Mouse (Mus musculus): ENCODE results near the gene Nfib. TPM values are rescaled to one million over a fixed set of nuclear protein-coding genes. Genes with fewer than 3 reads are reported as not detected.
A peak's percentile ranks its signal among the peaks of the same experiment; 100 is the strongest.

Gene Nfib
- total and polyA plus RNA-seq, 2 experiments = 16.4 to 50.0 TPM

DNA sequence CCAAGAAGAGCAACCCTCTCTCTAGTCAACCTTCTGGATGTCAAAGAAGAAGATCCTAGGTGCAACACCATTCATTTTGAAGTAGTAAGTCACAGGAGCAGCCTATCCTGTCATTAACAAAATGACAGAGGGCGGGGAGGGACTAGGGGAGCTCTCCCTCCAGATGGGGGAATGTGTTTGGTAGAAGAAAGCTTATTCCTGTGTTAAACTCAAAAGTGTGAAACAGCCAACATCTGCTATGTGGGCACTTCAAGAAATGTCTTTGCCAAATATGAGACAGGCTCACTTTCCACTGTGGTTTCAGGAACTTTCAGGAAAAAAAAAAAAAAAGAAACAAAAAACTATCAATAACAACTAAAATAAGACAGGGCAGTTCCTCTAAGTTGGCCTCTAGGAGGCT lies 411.5 kb downstream of the Nfib start:
- H3K79me2 ChIP-seq (ENCODE audit: control insufficient read depth, insufficient read depth, low read length) = no peaks in the 10 kb centered on the region
- 94% methylated on average over 1 of the region's 1 CpGs for WGBS
- no peak overlapping the region for H3K4me3 ChIP-seq (ENCODE audit: insufficient read depth, low read depth, low read length)
- H3K36me3 ChIP-seq (ENCODE audit: control insufficient read depth, insufficient read depth, low read length) = peaks cover 19% of the 10 kb centered on the region; the same call in 1 of the 2 replicates
- no peak overlapping the region for H3K27ac ChIP-seq (replicated peaks; ENCODE audit: insufficient read depth, low read depth, low read length)
- H3K9ac ChIP-seq (ENCODE audit: low read depth, low read length) = no peak overlapping the region
- peaks cover 3% of the 10 kb centered on the region for H3K4me1 ChIP-seq (ENCODE audit: control insufficient read depth, insufficient read depth, low read length)
- no peak for DNase-seq (ENCODE audit: extremely low read depth, low read depth, low spot score)
- TF ChIP-seq POLR2A (IDR thresholded peaks at IDR 0.05; ENCODE audit: extremely low read depth, insufficient read depth, low read length) = no peak
- TF ChIP-seq CTCF (IDR thresholded peaks at IDR 0.05; ENCODE audit: low read depth, low read length) = no peak
- no peaks in the 10 kb centered on the region for H3K27me3 ChIP-seq (ENCODE audit: control insufficient read depth, insufficient read depth, low read length)

DNA sequence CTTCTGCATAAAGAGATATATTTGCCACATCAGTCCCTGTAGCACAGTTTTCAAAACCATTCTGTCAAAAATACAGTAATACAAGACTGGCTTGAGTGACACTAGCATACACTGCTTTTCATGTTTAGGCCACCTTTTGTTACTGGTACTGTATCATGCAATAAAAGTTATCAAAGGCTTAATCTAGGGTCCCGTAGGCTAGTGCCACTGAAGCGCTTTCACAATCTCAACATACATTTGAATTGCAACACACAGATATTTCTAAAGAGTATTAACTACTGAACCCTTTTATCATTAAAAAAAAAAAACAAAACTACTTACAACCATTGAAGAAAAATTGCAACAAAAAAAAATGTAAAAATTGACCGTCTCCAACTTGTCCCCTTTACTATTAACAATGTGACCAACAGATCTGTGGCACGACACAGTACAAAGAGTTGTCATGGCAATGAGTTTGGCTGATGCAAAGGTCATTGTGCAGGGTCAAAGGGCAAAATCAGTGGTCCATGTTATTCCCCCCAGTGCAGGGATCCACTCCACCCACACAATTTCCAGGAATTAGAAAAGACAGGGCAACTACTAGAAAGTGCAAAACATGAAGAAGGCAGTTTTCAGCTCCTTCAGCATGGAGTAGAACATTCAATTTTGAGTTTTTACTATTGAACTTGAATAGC lies 414.2 kb downstream of the Nfib start:
- Histone ChIP-seq H3K36me3 (ENCODE audit: control insufficient read depth, insufficient read depth, low read length) (peaks cover 16% of the 10 kb centered on the region; the same call in 1 of the 2 replicates), H3K4me3 (ENCODE audit: insufficient read depth, low read depth, low read length) (no peak overlapping the region), H3K27ac (replicated peaks; ENCODE audit: insufficient read depth, low read depth, low read length) (no peak overlapping the region), H3K4me1 (ENCODE audit: control insufficient read depth, insufficient read depth, low read length) (peaks cover 3% of the 10 kb centered on the region), H3K27me3 (ENCODE audit: control insufficient read depth, insufficient read depth, low read length) (no peaks in the 10 kb centered on the region), H3K79me2 (ENCODE audit: control insufficient read depth, insufficient read depth, low read length) (no peaks in the 10 kb centered on the region), H3K9ac (ENCODE audit: low read depth, low read length) (no peak overlapping the region)
- DNase-seq (ENCODE audit: extremely low read depth, low read depth, low spot score) = peak; percentile 53
- TF ChIP-seq CTCF (IDR thresholded peaks at IDR 0.05; ENCODE audit: low read depth, low read length) = no peak
- no peak for TF ChIP-seq POLR2A (IDR thresholded peaks at IDR 0.05; ENCODE audit: extremely low read depth, insufficient read depth, low read length)
- WGBS = 38% methylated on average over 4 of the region's 4 CpGs

DNA sequence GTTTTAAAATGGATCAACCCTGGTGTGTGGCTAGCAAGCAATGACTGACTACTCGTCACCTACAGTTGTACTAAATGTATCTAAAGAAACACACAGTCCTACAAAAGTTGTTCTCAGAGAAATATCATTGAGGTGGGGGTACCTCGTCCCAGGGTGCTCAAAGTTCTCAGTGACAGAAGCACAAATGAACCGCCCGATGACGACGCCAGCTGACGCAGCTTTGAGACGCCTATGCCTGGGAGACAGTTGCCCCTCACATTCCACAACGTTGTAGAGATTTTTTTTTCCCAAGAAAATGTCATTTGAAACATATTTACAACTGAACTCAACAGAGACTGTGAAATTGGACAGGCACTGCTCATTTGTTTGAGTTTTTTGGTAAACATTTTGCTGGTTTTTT lies 414.9 kb downstream of the Nfib start:
- WGBS = 92% methylated on average over 9 of the region's 9 CpGs
- H3K27ac ChIP-seq (replicated peaks; ENCODE audit: insufficient read depth, low read depth, low read length) = no peak overlapping the region
- no peak overlapping the region for H3K4me3 ChIP-seq (ENCODE audit: insufficient read depth, low read depth, low read length)
- no peak for DNase-seq (ENCODE audit: extremely low read depth, low read depth, low spot score)
- H3K27me3 ChIP-seq (ENCODE audit: control insufficient read depth, insufficient read depth, low read length) = no peaks in the 10 kb centered on the region
- TF ChIP-seq CTCF (IDR thresholded peaks at IDR 0.05; ENCODE audit: low read depth, low read length) = no peak
- no peak for TF ChIP-seq POLR2A (IDR thresholded peaks at IDR 0.05; ENCODE audit: extremely low read depth, insufficient read depth, low read length)
- H3K9ac ChIP-seq (ENCODE audit: low read depth, low read length) = no peak overlapping the region
- peaks cover 13% of the 10 kb centered on the region; the same call in 1 of the 2 replicates for H3K36me3 ChIP-seq (ENCODE audit: control insufficient read depth, insufficient read depth, low read length)
- H3K79me2 ChIP-seq (ENCODE audit: control insufficient read depth, insufficient read depth, low read length) = no peaks in the 10 kb centered on the region
- peaks cover 3% of the 10 kb centered on the region for H3K4me1 ChIP-seq (ENCODE audit: control insufficient read depth, insufficient read depth, low read length)

DNA sequence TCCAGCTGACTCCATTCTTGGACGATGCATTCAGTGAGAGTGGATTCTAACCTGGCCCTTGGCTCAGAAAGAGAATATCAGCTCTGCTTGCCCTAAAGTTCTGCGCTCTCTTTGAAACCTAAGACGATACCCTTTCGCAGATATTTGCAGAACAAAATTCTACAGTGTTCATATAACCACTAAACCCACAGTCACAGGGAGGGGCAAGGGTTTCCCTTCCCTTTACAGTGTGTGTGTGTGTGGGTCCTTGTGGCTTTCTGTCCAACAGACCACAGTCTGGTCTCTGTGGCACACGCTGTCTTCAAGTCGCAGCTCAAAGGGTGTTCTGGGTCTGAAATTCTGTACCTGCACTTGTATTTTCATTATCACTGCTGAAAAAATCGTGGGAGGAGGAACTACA lies 416.0 kb downstream of the Nfib start:
- no peak for TF ChIP-seq CTCF (IDR thresholded peaks at IDR 0.05; ENCODE audit: low read depth, low read length)
- no peak for TF ChIP-seq POLR2A (IDR thresholded peaks at IDR 0.05; ENCODE audit: extremely low read depth, insufficient read depth, low read length)
- H3K9ac ChIP-seq (ENCODE audit: low read depth, low read length) = no peak overlapping the region
- DNase-seq (ENCODE audit: extremely low read depth, low read depth, low spot score) = no peak
- peaks cover 3% of the 10 kb centered on the region for H3K4me1 ChIP-seq (ENCODE audit: control insufficient read depth, insufficient read depth, low read length)
- no peak overlapping the region for H3K27ac ChIP-seq (replicated peaks; ENCODE audit: insufficient read depth, low read depth, low read length)
- WGBS = 87% methylated on average over 7 of the region's 7 CpGs
- no peaks in the 10 kb centered on the region for H3K79me2 ChIP-seq (ENCODE audit: control insufficient read depth, insufficient read depth, low read length)
- no peaks in the 10 kb centered on the region for H3K27me3 ChIP-seq (ENCODE audit: control insufficient read depth, insufficient read depth, low read length)
- H3K36me3 ChIP-seq (ENCODE audit: control insufficient read depth, insufficient read depth, low read length) = peaks cover 13% of the 10 kb centered on the region; the same call in 1 of the 2 replicates
- no peak overlapping the region for H3K4me3 ChIP-seq (ENCODE audit: insufficient read depth, low read depth, low read length)

DNA sequence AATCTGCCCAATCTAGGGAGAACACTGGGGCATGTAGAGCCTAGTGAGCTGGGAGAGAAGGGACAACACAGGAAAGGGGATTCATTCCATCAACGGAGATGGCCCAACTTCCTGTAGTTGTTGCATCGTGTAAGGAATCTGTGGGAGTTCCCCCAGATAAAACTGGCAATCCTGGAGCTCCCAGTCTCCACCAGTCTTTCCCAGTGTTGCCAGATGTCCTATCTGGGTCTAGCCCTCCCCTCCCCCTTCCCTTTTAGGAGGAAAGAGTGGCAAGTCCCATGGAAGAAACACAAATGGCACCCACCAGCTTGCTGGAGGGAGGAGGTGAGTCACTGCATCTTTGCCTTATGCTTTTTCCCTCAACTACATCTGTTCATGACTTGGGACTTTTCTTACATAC lies 417.4 kb downstream of the Nfib start:
- DNase-seq (ENCODE audit: extremely low read depth, low read depth, low spot score) = no peak

DNA sequence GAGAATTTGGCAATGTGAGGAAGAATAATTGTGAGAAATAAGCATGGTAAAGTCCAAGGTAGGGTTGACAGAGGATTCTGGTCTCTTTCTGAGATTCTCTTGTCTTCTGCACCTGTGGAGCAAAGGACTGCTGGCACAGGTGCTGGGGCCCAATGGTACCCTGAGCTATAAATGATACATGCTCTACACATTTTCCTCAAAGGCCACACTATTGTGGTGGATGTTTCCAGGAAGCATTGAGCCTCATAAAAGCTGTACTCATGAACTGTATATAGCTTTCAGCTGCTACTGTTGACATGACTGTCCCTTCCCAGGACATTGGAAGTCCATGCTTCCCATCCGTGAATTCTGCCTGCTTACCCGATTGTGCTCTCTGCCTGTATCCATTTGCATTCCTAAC lies 418.1 kb downstream of the Nfib start:
- Histone ChIP-seq H3K4me3 (ENCODE audit: insufficient read depth, low read depth, low read length) (no peak overlapping the region), H3K36me3 (ENCODE audit: control insufficient read depth, insufficient read depth, low read length) (peaks cover 5% of the 10 kb centered on the region; the same call in 1 of the 2 replicates), H3K9ac (ENCODE audit: low read depth, low read length) (no peak overlapping the region), H3K27me3 (ENCODE audit: control insufficient read depth, insufficient read depth, low read length) (no peaks in the 10 kb centered on the region), H3K4me1 (ENCODE audit: control insufficient read depth, insufficient read depth, low read length) (peaks cover 3% of the 10 kb centered on the region), H3K79me2 (ENCODE audit: control insufficient read depth, insufficient read depth, low read length) (no peaks in the 10 kb centered on the region), H3K27ac (replicated peaks; ENCODE audit: insufficient read depth, low read depth, low read length) (no peak overlapping the region)
- DNase-seq (ENCODE audit: extremely low read depth, low read depth, low spot score) = no peak
- TF ChIP-seq CTCF (IDR thresholded peaks at IDR 0.05; ENCODE audit: low read depth, low read length) = no peak
- TF ChIP-seq POLR2A (IDR thresholded peaks at IDR 0.05; ENCODE audit: extremely low read depth, insufficient read depth, low read length) = no peak
- WGBS = 93% methylated on average over 2 of the region's 2 CpGs

More for the DNA sequence above, 417.4 kb downstream of the Nfib start:
- Histone ChIP-seq H3K36me3 (ENCODE audit: control insufficient read depth, insufficient read depth, low read length) (peaks cover 5% of the 10 kb centered on the region; the same call in 1 of the 2 replicates), H3K27me3 (ENCODE audit: control insufficient read depth, insufficient read depth, low read length) (no peaks in the 10 kb centered on the region), H3K4me3 (ENCODE audit: insufficient read depth, low read depth, low read length) (no peak overlapping the region), H3K27ac (replicated peaks; ENCODE audit: insufficient read depth, low read depth, low read length) (no peak overlapping the region), H3K4me1 (ENCODE audit: control insufficient read depth, insufficient read depth, low read length) (peaks cover 3% of the 10 kb centered on the region), H3K79me2 (ENCODE audit: control insufficient read depth, insufficient read depth, low read length) (no peaks in the 10 kb centered on the region), H3K9ac (ENCODE audit: low read depth, low read length) (no peak overlapping the region)
- TF ChIP-seq CTCF (IDR thresholded peaks at IDR 0.05; ENCODE audit: low read depth, low read length) (no peak), POLR2A (IDR thresholded peaks at IDR 0.05; ENCODE audit: extremely low read depth, insufficient read depth, low read length) (no peak)
- 67% methylated on average over 2 of the region's 2 CpGs for WGBS

Data from liver, adult 2 months (tissue).